Mouse (Mus musculus) limb, embryonic 12.5 days (tissue): ENCODE measurements around the gene Cadm4. TPM values are rescaled to one million over a fixed set of nuclear protein-coding genes. Genes with fewer than 3 reads are reported as not detected.

Experiments used
- ATAC-seq: fragments of 200-750 bp; cut with Nextera tagmentation; 2 replicates; pipeline ENCODE4 v1.8.0; 2017; ENCODE audit warnings: low read depth, moderate TSS enrichment; ENCODE audit not compliant: insufficient number of reproducible peaks, insufficient read depth, low FRiP score, low TSS enrichment
- H3K27ac ChIP-seq: fragments of 300-500 bp; sonication (generic); 2 replicates; pipeline ENCODE4 v1.5.1; 2016; ENCODE audit warnings: mild to moderate bottlenecking, moderate library complexity
- H3K27me3 ChIP-seq: fragments of 300-500 bp; sonication (generic); 2 replicates; pipeline ENCODE4 v1.6.1; 2016; ENCODE audit warnings: mild to moderate bottlenecking, moderate library complexity
- H3K36me3 ChIP-seq: fragments of 300-500 bp; sonication (generic); 2 replicates; pipeline ENCODE4 v1.6.1; 2016; ENCODE audit warnings: mild to moderate bottlenecking, moderate library complexity
- H3K4me1 ChIP-seq: fragments of 300-500 bp; sonication (generic); replicated peaks from 2 replicates; pipeline ENCODE4 v1.6.1; 2016
- H3K4me2 ChIP-seq: fragments of 300-500 bp; sonication (generic); 2 replicates; pipeline ENCODE4 v1.6.1; 2016; ENCODE audit warnings: mild to moderate bottlenecking, moderate library complexity
- H3K4me3 ChIP-seq: fragments of 300-500 bp; sonication (generic); replicated peaks from 2 replicates; pipeline ENCODE4 v1.5.1; 2016; ENCODE audit warnings: mild to moderate bottlenecking
- H3K9ac ChIP-seq: fragments of 300-500 bp; sonication (generic); replicated peaks from 2 replicates; pipeline ENCODE4 v1.6.1; 2016; ENCODE audit warnings: mild to moderate bottlenecking, moderate library complexity
- H3K9me3 ChIP-seq: fragments of 300-500 bp; sonication (generic); 2 replicates; pipeline ENCODE4 v1.6.1; 2016; ENCODE audit warnings: mild to moderate bottlenecking, moderate library complexity
- WGBS: fragments of 180-500 bp; shearing (Covaris S2); methylation state at CpG from one replicate; pipeline ENCODE4 v1.1.7; 2016; 5-methylcytosine and 5-hydroxymethylcytosine counted together
- polyA plus RNA-seq: library from polyadenylated mRNA; unstranded; fragments of >200 nt; fragmentation: Nextera tagmentation; extraction: Ambion mirVana; gene quantifications from 2 replicates; pipeline ENCODE4 v1.2.1, GENCODE M21; 2016

The Cadm4 gene
- polyA plus RNA-seq, 1 experiment from 2014 or later: 7.0 TPM

- H3K9me3 ChIP-seq: 0 out of 2 replicates have a peak, but pooled peaks cover 7% of the 10 kb centered on the region
- peak overlapping the region; percentile 76 for H3K4me3 ChIP-seq
- WGBS: under 1% methylated on average over 57 of the region's 57 CpGs
- peak overlapping the region; percentile 78 for H3K4me2 ChIP-seq
- H3K27ac ChIP-seq: peak overlapping the region; percentile 80
- peaks cover 36% of the 10 kb centered on the region for H3K36me3 ChIP-seq
- H3K9ac ChIP-seq: peak overlapping the region; percentile 83
- peaks cover 19% of the 10 kb centered on the region for H3K4me1 ChIP-seq
- H3K27me3 ChIP-seq: no peaks in the 10 kb centered on the region
- ATAC-seq: peak; percentile 97
Observed at GRCm38 (mm10) chr7:24546634-24547389, 65.0 kb downstream of the Cadm4 start.

DNA sequence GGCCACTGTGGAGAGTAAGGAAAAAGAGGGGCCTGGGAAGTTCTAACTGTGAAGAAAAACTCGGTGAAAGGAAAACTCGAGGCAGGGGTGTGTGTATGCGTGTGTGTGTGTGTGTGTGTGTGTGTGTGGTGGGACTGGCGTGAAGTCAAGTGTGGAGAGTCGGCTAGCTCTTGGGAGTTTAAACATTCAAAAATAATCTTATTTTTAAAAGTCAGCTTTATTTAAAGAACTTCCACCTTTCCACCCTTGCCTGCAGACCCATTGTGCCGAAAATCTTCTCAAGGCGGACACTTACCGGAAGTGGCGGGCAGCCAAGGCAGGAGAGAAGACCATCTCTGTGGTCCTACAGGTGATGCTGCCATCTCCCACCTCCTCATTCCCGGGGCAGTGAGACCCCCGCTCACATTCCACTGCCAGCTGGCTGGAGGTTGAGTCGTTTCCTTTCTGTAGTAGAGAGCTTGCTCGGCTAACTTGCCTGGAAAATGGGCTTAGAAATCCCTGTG, 65.8 kb downstream of the Cadm4 start:
- WGBS: 35% methylated on average over 13 of the region's 13 CpGs
- ATAC-seq: no peak
- H3K36me3 ChIP-seq: peaks cover 44% of the 10 kb centered on the region
- peak overlapping the region; percentile 83 for H3K9ac ChIP-seq
- no peaks in the 10 kb centered on the region for H3K27me3 ChIP-seq
- peak overlapping the region; percentile 76 for H3K4me3 ChIP-seq
- H3K27ac ChIP-seq: peak overlapping the region; percentile 80; the same call in 1 of the 2 replicates
- peak overlapping the region; percentile 78 for H3K4me2 ChIP-seq
- H3K4me1 ChIP-seq: peaks cover 18% of the 10 kb centered on the region
- H3K9me3 ChIP-seq: 0 out of 2 replicates have a peak, but pooled peaks cover 7% of the 10 kb centered on the region

- peaks cover 84% of the 10 kb centered on the region for H3K36me3 ChIP-seq
- no peak overlapping the region for H3K27ac ChIP-seq
- H3K9me3 ChIP-seq: no peaks in the 10 kb centered on the region
- no peak overlapping the region for H3K4me2 ChIP-seq
- H3K27me3 ChIP-seq: no peaks in the 10 kb centered on the region
- peaks cover 10% of the 10 kb centered on the region for H3K4me1 ChIP-seq
- 88% methylated on average over 12 of the region's 12 CpGs for WGBS
- no peak overlapping the region for H3K4me3 ChIP-seq
- no peak overlapping the region for H3K9ac ChIP-seq
- no peak for ATAC-seq
Observed at GRCm38 (mm10) chr7:24551985-24552759, 70.3 kb downstream of the Cadm4 start.

Other genes starting within 250 kb of the Cadm4 start
- 7.1 and 7.5 TPM in 2 replicates for gene Zfp109, start 244.5 kb upstream of the Cadm4 start, polyA plus RNA-seq
- gene Zfp108, start 227.2 kb upstream of the Cadm4 start, polyA plus RNA-seq: 4.2 and 4.8 TPM in 2 replicates
- gene Zfp93, start 211.6 kb upstream of the Cadm4 start, polyA plus RNA-seq: 10.0 and 12.0 TPM in 2 replicates
- 57.6 and 61.1 TPM in 2 replicates for gene Zfp61, start 180.8 kb upstream of the Cadm4 start, polyA plus RNA-seq
- gene Zfp94, start 165.4 kb upstream of the Cadm4 start, polyA plus RNA-seq: 15.6 and 15.9 TPM in 2 replicates
- 0.25 TPM in 1 of 2 replicates, not detected in the other for gene Tescl, start 148.1 kb upstream of the Cadm4 start, polyA plus RNA-seq
- gene Lypd5, start 132.8 kb upstream of the Cadm4 start, polyA plus RNA-seq: not detected in 2 replicates
- 2.1 and 2.8 TPM in 2 replicates for gene Kcnn4, start 111.8 kb upstream of the Cadm4 start, polyA plus RNA-seq
- gene Smg9, start 82.4 kb upstream of the Cadm4 start, polyA plus RNA-seq: 22.7 and 25.4 TPM in 2 replicates
- gene Irgc1, start 29.7 kb upstream of the Cadm4 start, polyA plus RNA-seq: not detected in 2 replicates
- 1.8 and 2.6 TPM in 2 replicates for gene Plaur, start 19.5 kb upstream of the Cadm4 start, polyA plus RNA-seq
- gene Zfp428, start 25.0 kb downstream of the Cadm4 start, polyA plus RNA-seq: 94.4 and 101 TPM in 2 replicates
- gene AC161166.1, start 30.4 kb downstream of the Cadm4 start, polyA plus RNA-seq: 0.52 and 1.1 TPM in 2 replicates
- 10.8 and 11.6 TPM in 2 replicates for gene Irgq, start 48.7 kb downstream of the Cadm4 start, polyA plus RNA-seq
- not detected in 2 replicates for gene Pinlyp, start 64.1 kb downstream of the Cadm4 start, polyA plus RNA-seq
- gene Xrcc1, start 64.3 kb downstream of the Cadm4 start, polyA plus RNA-seq: 131 and 134 TPM in 2 replicates
- gene Ethe1, start 105.5 kb downstream of the Cadm4 start, polyA plus RNA-seq: 25.1 and 25.6 TPM in 2 replicates
- 3.6 and 4.0 TPM in 2 replicates for gene Zfp575, start 105.6 kb downstream of the Cadm4 start, polyA plus RNA-seq
- gene Phldb3, start 128.7 kb downstream of the Cadm4 start, polyA plus RNA-seq: 0.18 and 0.20 TPM in 2 replicates
- gene Lypd3, start 154.5 kb downstream of the Cadm4 start, polyA plus RNA-seq: 3.1 and 3.3 TPM in 2 replicates
- not detected in 2 replicates for gene Tex101, start 194.7 kb downstream of the Cadm4 start, polyA plus RNA-seq
- not detected in 2 replicates for gene BC049730, start 227.2 kb downstream of the Cadm4 start, polyA plus RNA-seq
- gene Gm4763, start 244.9 kb downstream of the Cadm4 start, polyA plus RNA-seq: not detected in 2 replicates